Mouse (Mus musculus) right cerebral cortex, postnatal 36 days (tissue): ENCODE measurements at regions not wholly inside any gene's neighbourhood (a gene's known extent, or its start where the extent isn't known, plus 50 kb on each side); places are given as distances from the start of the nearest gene placed in this dataset.
"Not testable (repeated sequence)": the region's sequence is repeated elsewhere in the genome, so short reads cannot be mapped to it uniquely, and the experiment has no call there.

Source experiments
- DNase-seq, 2 experiments: peaks; one replicate each; pipeline ENCODE4 v3.0.0; 2022; ENCODE audit warnings: low spot score in 2 of 2, mixed read lengths in 1 of 2

GRCm38 (mm10) chr15:42073486-42073885, 1939.3 kb downstream of the 9330182O14Rik start:
- no peak for DNase-seq

DNA sequence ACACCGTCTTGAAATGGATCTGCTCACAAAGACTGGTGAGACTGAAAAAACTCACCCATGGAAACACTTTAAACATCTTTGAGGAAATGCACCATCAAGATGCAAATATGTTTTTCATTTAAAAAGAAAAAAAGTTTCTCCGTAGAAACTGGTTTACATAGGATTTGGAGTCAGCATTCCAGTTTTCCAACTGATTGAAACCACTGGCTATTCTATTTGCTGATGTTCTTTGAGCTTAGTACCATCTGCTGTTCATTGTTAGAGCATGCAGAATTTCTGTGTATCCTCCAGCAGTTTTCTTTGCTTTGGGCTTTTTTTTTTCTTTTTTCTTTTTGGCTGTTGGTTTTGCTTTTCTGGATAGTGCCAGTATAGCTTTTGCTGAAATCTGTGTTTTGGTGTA, 1948.3 kb downstream of the 9330182O14Rik start:
- DNase-seq = no peak

DNA sequence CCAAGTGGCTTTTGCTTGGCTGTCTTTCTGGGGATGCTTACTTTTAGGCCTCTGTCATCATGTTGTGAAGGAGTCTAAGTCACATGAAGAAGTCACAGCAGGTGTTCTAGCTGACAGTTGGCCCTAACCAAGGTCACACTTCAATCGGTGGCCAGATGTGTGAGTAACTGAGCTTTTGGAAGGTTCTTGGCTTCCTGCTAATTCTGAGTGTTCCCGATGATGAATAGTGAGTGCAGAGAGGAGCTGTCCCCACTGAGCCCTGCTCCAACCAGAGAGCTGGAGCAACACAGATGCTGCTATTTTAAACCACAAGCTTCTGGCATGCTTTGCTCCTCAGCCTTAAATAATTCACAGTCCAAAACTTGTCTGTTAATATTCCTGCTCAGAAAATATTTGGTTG, 1966.6 kb downstream of the 9330182O14Rik start:
- DNase-seq = no peak

- DNase-seq = no peak
These were observed 1970.7 kb downstream of the 9330182O14Rik start for GRCm38 (mm10) chr15:42104816-42105215.

DNA sequence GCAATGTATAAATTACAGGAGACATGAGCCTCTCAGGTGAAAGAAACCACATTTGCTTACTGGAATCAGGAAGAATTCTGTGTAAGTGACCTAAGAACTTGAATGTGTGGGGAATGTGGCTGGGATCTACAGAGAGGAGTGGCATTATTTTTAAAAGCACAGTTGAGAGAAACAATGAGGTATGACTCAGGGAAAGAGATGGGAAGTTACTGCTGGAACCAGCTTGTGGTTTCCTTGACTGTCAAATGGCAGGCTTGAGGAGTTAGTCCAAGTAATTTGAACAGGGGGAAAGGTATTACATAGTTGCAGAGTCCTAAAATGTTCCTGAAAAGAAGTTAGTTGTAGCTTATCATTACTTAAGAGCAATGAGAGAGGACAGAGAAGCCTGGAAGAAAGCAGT, 1972.9 kb downstream of the 9330182O14Rik start:
- DNase-seq = no peak

GRCm38 (mm10) chr15:42111811-42112210, 1977.6 kb downstream of the 9330182O14Rik start:
- no peak for DNase-seq

DNA sequence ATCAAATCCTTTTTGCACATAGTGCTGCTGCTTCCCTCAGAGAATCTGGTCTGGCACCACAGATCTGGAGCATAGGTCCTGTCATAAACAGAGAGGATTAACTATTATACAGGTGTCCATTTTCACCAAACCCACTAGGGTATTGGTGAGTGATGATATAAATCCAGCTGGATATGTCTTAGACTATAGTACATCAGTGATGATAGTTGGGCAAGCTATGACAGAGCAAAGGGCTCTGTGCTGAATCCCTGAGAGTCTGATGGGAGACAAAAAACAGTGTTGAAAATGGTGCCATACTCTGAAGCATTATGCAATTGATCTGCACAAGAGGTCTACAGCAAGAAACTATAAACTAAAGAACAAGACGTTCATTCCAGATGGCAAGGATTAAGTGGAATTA, 1993.3 kb downstream of the 9330182O14Rik start:
- no peak for DNase-seq

GRCm38 (mm10) chr15:42128976-42129375, 1994.8 kb downstream of the 9330182O14Rik start:
- no peak for DNase-seq

DNA sequence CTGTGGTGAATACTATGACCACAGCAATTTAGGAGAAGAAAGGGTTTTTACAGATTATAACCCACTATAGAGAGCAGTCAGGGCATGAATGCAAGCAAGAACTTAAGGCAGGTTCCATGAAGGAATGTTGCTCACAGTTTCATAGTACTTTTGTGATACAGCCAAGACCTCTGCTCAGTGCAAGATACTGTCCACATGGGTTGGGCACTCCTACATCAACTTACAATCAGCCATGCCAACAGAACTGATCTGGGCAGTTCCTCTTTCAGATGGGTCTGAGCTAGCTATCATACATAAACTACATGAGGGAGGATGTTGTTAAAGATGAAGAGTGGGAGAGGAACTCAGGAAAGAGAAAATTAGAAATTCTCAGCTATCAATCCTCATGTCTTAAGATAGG, 2032.4 kb downstream of the 9330182O14Rik start:
- DNase-seq = no peak

DNA sequence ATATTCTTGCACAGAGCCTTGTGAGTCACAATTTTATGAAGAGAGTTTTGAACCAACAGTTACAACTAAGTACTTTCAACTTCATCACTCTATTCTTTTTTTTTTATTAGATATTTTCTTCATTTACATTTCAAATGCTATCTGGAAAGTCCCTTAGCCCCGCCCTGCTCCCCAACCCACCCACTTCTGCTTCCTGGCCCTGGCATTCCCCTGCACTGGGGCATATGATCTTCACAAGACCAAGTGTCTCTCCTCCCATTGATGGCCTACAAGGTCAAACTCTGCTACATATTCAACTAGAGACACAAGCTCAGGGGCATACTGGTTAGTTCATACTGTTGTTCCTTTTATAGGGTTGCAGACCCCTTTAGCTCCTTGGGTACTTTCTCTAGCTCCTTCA, 2043.6 kb downstream of the 9330182O14Rik start:
- not testable (repeated sequence) for DNase-seq

DNA sequence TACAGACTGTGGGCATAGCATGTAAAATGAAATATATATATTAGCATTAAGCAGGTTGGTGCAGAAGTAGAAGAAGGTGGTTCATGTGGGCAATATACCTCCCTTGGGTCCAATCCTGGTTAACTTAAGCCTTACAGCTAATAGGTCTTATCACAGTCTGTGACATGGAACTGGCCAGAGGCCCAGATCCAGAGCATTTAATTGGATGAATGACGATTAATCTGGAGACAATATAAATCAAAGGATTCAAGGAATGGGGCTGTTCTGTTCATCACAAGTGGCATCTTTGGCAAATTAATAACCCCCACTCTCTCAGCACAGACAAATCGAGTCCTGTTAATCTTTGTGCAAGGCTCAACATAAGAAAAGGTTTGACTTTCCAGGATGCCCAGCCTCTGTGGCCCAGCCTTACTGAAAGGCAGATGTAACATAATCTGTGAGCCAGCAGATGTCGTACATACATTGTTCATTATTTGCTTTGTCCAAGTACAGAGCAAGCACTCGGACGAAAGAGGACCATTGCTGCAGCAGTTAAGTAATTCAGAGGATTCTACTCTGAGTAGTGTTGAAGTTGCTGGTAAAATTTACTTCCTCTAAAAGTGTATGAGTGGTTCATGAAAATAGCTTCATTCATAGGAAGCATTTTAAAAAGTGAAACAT, 2073.2 kb downstream of the 9330182O14Rik start:
- peak in 1 of 2 experiments; percentile 10 for DNase-seq

GRCm38 (mm10) chr15:42219496-42219895, 2085.3 kb downstream of the 9330182O14Rik start:
- DNase-seq = no peak

- no peak for DNase-seq
These were observed 2085.8 kb downstream of the 9330182O14Rik start for GRCm38 (mm10) chr15:42220005-42220404.

DNA sequence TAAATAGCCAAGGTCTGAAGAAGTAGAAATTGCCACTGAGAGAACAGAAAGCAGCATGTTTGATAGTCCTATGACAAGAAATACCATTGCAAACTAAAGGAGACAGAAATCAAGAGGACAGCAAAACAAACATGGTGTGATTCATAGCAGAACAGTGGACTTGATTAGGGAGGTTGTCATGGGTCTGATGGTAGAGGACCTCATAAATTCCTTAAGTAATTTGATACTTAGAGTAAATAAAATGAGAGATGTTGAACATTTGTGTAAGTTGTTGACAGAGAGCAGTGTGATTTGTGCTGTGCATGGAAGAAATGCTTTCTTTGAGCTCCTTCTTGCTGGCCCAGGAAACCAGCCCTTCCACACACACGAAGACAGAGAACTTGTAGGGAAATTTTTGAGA, 2090.8 kb downstream of the 9330182O14Rik start:
- DNase-seq = no peak

- no peak for DNase-seq
These were observed 2097.5 kb downstream of the 9330182O14Rik start for GRCm38 (mm10) chr15:42231692-42232091.

DNA sequence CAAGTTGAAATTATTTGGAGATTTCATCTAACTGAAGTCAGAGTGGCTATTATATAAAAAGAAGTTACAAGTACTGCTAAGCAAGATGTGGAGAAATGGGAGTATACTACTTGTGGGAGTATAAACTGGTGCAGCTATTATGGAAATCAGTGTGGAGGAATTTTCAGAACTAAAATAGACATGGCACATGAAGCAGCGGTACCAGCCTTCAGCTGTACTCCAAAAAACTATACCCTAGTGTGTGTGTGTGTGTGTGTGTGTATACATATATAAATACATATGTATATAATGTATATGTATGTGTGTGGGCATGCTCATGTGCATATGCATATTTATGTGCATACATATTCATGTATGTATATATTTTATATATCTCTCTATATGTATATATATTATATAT, 2112.6 kb downstream of the 9330182O14Rik start:
- DNase-seq = peak in 1 of 2 experiments; percentile 38

GRCm38 (mm10) chr15:42252730-42253330, 2118.7 kb downstream of the 9330182O14Rik start:
- no peak for DNase-seq

GRCm38 (mm10) chr15:42256343-42256742, 2122.2 kb downstream of the 9330182O14Rik start:
- no peak for DNase-seq

- no peak for DNase-seq
These were observed 2141.0 kb downstream of the 9330182O14Rik start for GRCm38 (mm10) chr15:42275117-42275516.

DNA sequence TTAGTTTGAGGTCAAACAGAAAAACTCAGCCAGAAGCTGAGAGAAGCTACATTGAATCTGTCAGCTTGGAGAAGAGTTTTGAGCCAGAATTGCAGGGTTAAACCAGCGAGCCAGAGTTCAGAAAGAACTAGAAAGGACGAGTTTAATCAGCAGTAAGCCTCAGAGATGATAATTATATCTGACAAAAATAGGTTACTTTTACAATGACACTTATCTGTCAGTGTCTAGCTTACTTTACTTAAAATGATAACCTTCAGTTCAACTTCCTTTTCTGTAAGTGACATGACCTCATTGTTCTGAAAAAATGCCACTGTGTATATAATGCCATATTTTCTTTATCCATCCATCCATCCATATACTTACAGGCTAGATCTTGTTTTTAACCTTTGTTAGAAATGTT, 2143.1 kb downstream of the 9330182O14Rik start:
- no peak for DNase-seq

DNA sequence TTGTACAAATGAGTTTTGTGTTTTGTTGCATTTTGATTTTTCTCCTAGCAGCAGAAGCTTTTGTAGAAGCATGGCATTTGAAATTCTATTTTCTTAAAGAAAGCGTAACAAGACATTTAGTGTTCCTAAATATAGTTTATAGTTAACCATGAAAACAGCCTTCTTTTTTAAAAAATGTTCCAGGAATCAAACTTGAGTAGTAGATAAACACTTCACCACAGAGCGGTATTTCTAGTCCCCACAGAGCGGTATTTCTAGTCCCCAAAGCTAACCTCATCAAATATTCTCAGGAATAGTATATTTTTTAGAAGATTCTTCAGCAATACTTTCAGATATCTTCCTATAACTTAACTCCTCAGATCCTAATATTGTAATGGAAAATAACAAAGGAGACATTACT, 2146.6 kb downstream of the 9330182O14Rik start:
- no peak for DNase-seq

DNA sequence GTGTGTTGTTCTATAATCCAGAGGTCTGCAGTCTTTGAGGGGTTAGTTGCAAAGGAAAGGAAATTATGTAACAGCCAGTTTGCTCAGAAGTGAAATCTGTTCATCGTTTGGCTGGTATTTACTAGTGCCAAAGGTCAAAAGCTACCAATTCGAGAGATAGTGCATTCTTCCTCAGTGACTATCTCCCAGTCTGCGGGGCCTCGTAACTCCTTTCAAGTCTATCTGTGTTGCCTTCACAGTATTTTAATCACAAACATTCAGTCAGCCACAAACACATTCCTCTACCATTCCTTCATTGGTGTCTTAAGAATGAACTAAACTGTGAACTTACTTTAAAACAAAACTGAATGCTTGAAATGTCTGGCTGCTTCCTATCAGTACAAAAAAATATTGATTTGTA, 2162.2 kb downstream of the 9330182O14Rik start:
- no peak for DNase-seq

DNA sequence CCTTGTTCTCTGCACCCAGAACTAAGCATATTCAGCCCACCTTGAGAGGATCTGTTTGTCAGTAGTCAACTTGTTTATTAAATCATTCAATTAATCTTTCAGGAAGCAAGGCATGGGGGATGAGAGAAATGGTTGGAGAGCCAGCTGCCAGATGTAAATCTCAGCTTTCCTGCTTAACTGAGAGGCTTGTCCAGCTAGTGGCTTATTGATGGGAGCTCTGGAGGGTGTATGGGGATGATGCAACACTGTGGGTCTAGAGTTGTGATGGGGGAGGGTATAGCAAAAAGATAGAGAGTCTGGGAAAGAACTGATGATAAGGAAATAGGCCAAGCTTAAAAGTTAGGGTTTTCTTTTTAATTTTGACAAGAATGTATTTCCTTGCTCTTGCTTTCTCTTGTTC, 2163.3 kb downstream of the 9330182O14Rik start:
- no peak for DNase-seq

DNA sequence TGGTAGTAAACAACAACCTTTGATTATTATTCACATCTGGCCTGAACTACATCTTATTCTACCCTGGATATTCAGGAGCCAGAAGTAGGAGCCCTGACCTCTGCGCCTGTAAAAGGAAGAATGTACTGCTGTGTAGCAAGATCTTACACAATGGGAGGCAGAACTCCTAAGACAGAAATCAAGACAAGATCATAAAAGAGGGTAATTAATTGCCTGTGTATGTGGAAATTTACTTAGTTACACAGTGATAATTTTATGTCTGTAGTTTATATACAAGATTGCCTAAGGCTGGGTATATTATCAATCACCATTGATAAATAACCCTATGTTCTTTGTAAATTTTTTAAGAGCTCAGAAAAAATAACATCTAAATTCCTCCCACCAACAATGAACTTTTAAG, 2167.8 kb downstream of the 9330182O14Rik start:
- no peak for DNase-seq
